Mouse (Mus musculus) heart, postnatal 0 days (tissue): ENCODE measurements at regions not wholly inside any gene's neighbourhood (a gene's known extent, or its start where the extent isn't known, plus 50 kb on each side); places are given as distances from the start of the nearest gene placed in this dataset.

Experiments used
- CTCF ChIP-seq: IDR thresholded peaks from 2 replicates; pipeline ENCODE4 v1.5.1; 2016; ENCODE audit warnings: antibody characterized with exemption, control low read depth, low read depth
- EP300 ChIP-seq: IDR thresholded peaks from 2 replicates; pipeline ENCODE4 v1.6.1; 2016; ENCODE audit warnings: antibody characterized with exemption, low read depth

DNA sequence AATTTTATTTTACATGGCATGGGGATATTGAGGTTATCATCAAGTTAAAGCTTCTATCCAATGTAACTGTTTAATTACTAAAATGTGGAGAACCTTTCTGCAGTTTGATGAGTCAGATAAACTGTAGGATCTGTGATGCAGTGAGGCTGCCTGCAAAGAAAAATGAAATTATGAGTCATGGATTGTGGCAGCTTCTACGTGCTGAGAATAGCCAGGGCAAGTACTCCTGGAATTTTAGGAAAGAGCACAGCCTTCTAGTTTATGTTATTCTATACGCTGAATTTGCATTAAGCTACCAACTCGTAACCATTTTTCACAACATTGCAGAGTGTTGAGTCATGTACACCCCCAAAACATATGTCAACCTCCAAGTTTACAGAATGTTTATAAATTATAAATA lies 114.4 kb downstream of the Sucnr1 start:
- TF ChIP-seq EP300 (no peak), CTCF (no peak)
